Mouse (Mus musculus) forebrain, embryonic 13.5 days (tissue): ENCODE measurements at regions not wholly inside any gene's neighbourhood (a gene's known extent, or its start where the extent isn't known, plus 50 kb on each side); places are given as distances from the start of the nearest gene placed in this dataset.

Experiments
- ATAC-seq: fragments of 200-750 bp; cut with Nextera tagmentation; 2 replicates; pipeline ENCODE4 v1.8.0; 2017
- H3K27ac ChIP-seq: fragments of 300-500 bp; sonication (generic); 2 replicates; pipeline ENCODE4 v1.5.1; 2015; ENCODE audit warnings: inconsistent platforms, mild to moderate bottlenecking, moderate library complexity
- H3K27me3 ChIP-seq: fragments of 300-500 bp; sonication (generic); 2 replicates; pipeline ENCODE4 v1.6.1; 2015; ENCODE audit warnings: mild to moderate bottlenecking, inconsistent platforms
- H3K36me3 ChIP-seq: fragments of 300-500 bp; sonication (generic); 2 replicates; pipeline ENCODE4 v1.6.1; 2015; ENCODE audit warnings: mild to moderate bottlenecking, inconsistent platforms; ENCODE audit not compliant: poor library complexity, severe bottlenecking
- H3K4me1 ChIP-seq: fragments of 300-500 bp; sonication (generic); 2 replicates; pipeline ENCODE4 v1.6.1; 2015; ENCODE audit warnings: inconsistent platforms
- H3K4me2 ChIP-seq: fragments of 300-500 bp; sonication (generic); 2 replicates; pipeline ENCODE4 v1.6.1; 2015; ENCODE audit warnings: inconsistent platforms, mild to moderate bottlenecking, moderate library complexity
- H3K4me3 ChIP-seq: fragments of 300-500 bp; sonication (generic); 2 replicates; pipeline ENCODE4 v1.5.1; 2015; ENCODE audit warnings: mild to moderate bottlenecking, inconsistent platforms
- H3K9ac ChIP-seq: fragments of 300-500 bp; sonication (generic); 2 replicates; pipeline ENCODE4 v1.6.1; 2015; ENCODE audit warnings: mild to moderate bottlenecking, inconsistent platforms
- H3K9me3 ChIP-seq: fragments of 300-500 bp; sonication (generic); replicated peaks from 2 replicates; pipeline ENCODE4 v1.6.1; 2016; ENCODE audit warnings: inconsistent platforms
- WGBS: fragments of 180-500 bp; shearing (Covaris S2); methylation state at CpG from one replicate; pipeline ENCODE4 v1.1.7; 2015; 5-methylcytosine and 5-hydroxymethylcytosine counted together

- Histone ChIP-seq H3K4me2 (no peak overlapping the region), H3K4me3 (no peak overlapping the region), H3K27me3 (no peaks in the 10 kb centered on the region), H3K4me1 (no peaks in the 10 kb centered on the region), H3K27ac (no peak overlapping the region), H3K9me3 (no peaks in the 10 kb centered on the region), H3K36me3 (no peaks in the 10 kb centered on the region), H3K9ac (no peak overlapping the region)
- peak; percentile 70 for ATAC-seq
- WGBS, result 49% methylated on average over 5 of the region's 5 CpGs
Measured at GRCm38 (mm10) chr10:123997260-123997659, 733.5 kb downstream of the Fam19a2 start.

- Histone ChIP-seq H3K9me3 (no peaks in the 10 kb centered on the region), H3K36me3 (no peaks in the 10 kb centered on the region), H3K4me2 (no peak overlapping the region), H3K4me3 (no peak overlapping the region), H3K9ac (no peak overlapping the region), H3K4me1 (no peaks in the 10 kb centered on the region), H3K27me3 (no peaks in the 10 kb centered on the region), H3K27ac (no peak overlapping the region)
- WGBS, result 83% methylated on average over 1 of the region's 1 CpGs
- no peak for ATAC-seq
Measured at GRCm38 (mm10) chr10:123998959-123999358, 735.2 kb downstream of the Fam19a2 start.

- no peak for ATAC-seq
- Histone ChIP-seq H3K36me3 (no peaks in the 10 kb centered on the region), H3K27me3 (no peaks in the 10 kb centered on the region), H3K9me3 (no peaks in the 10 kb centered on the region), H3K4me1 (no peaks in the 10 kb centered on the region), H3K27ac (no peak overlapping the region), H3K9ac (no peak overlapping the region), H3K4me3 (no peak overlapping the region), H3K4me2 (no peak overlapping the region)
- 48% methylated on average over 4 of the region's 4 CpGs for WGBS
Measured at GRCm38 (mm10) chr10:124045031-124045430, 781.2 kb downstream of the Fam19a2 start.

GRCm38 (mm10) chr10:124045791-124046190 is 782.0 kb downstream of the Fam19a2 start:
- Histone ChIP-seq H3K9ac (no peak overlapping the region), H3K27ac (no peak overlapping the region), H3K4me2 (no peak overlapping the region), H3K36me3 (no peaks in the 10 kb centered on the region), H3K4me3 (no peak overlapping the region), H3K9me3 (no peaks in the 10 kb centered on the region), H3K27me3 (no peaks in the 10 kb centered on the region), H3K4me1 (no peaks in the 10 kb centered on the region)
- ATAC-seq, result no peak
- 55% methylated on average over 2 of the region's 2 CpGs for WGBS

- no peak overlapping the region for H3K4me3 ChIP-seq
- no peaks in the 10 kb centered on the region for H3K27me3 ChIP-seq
- H3K9me3 ChIP-seq, result no peaks in the 10 kb centered on the region
- H3K27ac ChIP-seq, result no peak overlapping the region
- no peak overlapping the region for H3K4me2 ChIP-seq
- 67% methylated on average over 3 of the region's 3 CpGs for WGBS
- H3K9ac ChIP-seq, result no peak overlapping the region
- no peaks in the 10 kb centered on the region for H3K4me1 ChIP-seq
- ATAC-seq, result 0 out of 2 replicates have a peak, but pooled peaks have one; percentile 48
- H3K36me3 ChIP-seq, result no peaks in the 10 kb centered on the region
Measured at GRCm38 (mm10) chr10:124082756-124083155, 819.0 kb downstream of the Fam19a2 start.

- 49% methylated on average over 10 of the region's 10 CpGs for WGBS
- no peak overlapping the region for H3K4me2 ChIP-seq
- no peaks in the 10 kb centered on the region for H3K27me3 ChIP-seq
- no peak overlapping the region for H3K4me3 ChIP-seq
- no peaks in the 10 kb centered on the region for H3K36me3 ChIP-seq
- no peak overlapping the region for H3K27ac ChIP-seq
- no peaks in the 10 kb centered on the region for H3K9me3 ChIP-seq
- no peak for ATAC-seq
- no peaks in the 10 kb centered on the region for H3K4me1 ChIP-seq
- no peak overlapping the region for H3K9ac ChIP-seq
Measured at GRCm38 (mm10) chr10:124090547-124090946, 826.8 kb downstream of the Fam19a2 start.

- H3K4me2 ChIP-seq, result no peak overlapping the region
- no peaks in the 10 kb centered on the region for H3K36me3 ChIP-seq
- no peak for ATAC-seq
- no peak overlapping the region for H3K9ac ChIP-seq
- H3K4me1 ChIP-seq, result no peaks in the 10 kb centered on the region
- no peaks in the 10 kb centered on the region for H3K9me3 ChIP-seq
- no peak overlapping the region for H3K4me3 ChIP-seq
- WGBS, result 73% methylated on average over 7 of the region's 7 CpGs
- H3K27ac ChIP-seq, result no peak overlapping the region
- H3K27me3 ChIP-seq, result no peaks in the 10 kb centered on the region
Measured at GRCm38 (mm10) chr10:124091364-124091763, 827.6 kb downstream of the Fam19a2 start.

GRCm38 (mm10) chr10:124119585-124119984 is 855.8 kb downstream of the Fam19a2 start:
- H3K4me3 ChIP-seq, result no peak overlapping the region

GRCm38 (mm10) chr10:124138456-124138855 is 874.7 kb downstream of the Fam19a2 start:
- H3K9ac ChIP-seq, result no peak overlapping the region
- no peaks in the 10 kb centered on the region for H3K27me3 ChIP-seq
- H3K4me3 ChIP-seq, result no peak overlapping the region
- H3K4me1 ChIP-seq, result no peaks in the 10 kb centered on the region
- H3K9me3 ChIP-seq, result no peaks in the 10 kb centered on the region
- ATAC-seq, result no peak
- WGBS, result 74% methylated on average over 2 of the region's 2 CpGs
- H3K4me2 ChIP-seq, result no peak overlapping the region
- H3K27ac ChIP-seq, result no peak overlapping the region
- H3K36me3 ChIP-seq, result no peaks in the 10 kb centered on the region

More at GRCm38 (mm10) chr10:124119585-124119984, 855.8 kb downstream of the Fam19a2 start:
- no peak for ATAC-seq
- no peak overlapping the region for H3K27ac ChIP-seq
- no peak overlapping the region for H3K9ac ChIP-seq
- H3K9me3 ChIP-seq, result no peaks in the 10 kb centered on the region
- H3K27me3 ChIP-seq, result no peaks in the 10 kb centered on the region
- H3K4me1 ChIP-seq, result no peaks in the 10 kb centered on the region
- no peak overlapping the region for H3K4me2 ChIP-seq
- H3K36me3 ChIP-seq, result no peaks in the 10 kb centered on the region

GRCm38 (mm10) chr10:124142336-124142735 is 878.5 kb downstream of the Fam19a2 start:
- Histone ChIP-seq H3K9me3 (no peaks in the 10 kb centered on the region), H3K4me3 (no peak overlapping the region), H3K9ac (no peak overlapping the region), H3K36me3 (no peaks in the 10 kb centered on the region), H3K4me2 (no peak overlapping the region), H3K27ac (no peak overlapping the region), H3K4me1 (peaks cover 5% of the 10 kb centered on the region; the same call in 1 of the 2 replicates), H3K27me3 (no peaks in the 10 kb centered on the region)
- WGBS, result 79% methylated on average over 1 of the region's 1 CpGs
- ATAC-seq, result no peak

GRCm38 (mm10) chr10:124146751-124147469 is 883.1 kb downstream of the Fam19a2 start:
- ATAC-seq, result no peak
- no peak overlapping the region for H3K4me3 ChIP-seq
- 9% methylated on average over 9 of the region's 9 CpGs for WGBS
- H3K4me1 ChIP-seq, result peaks cover 5% of the 10 kb centered on the region; the same call in 1 of the 2 replicates
- no peaks in the 10 kb centered on the region for H3K9me3 ChIP-seq
- no peaks in the 10 kb centered on the region for H3K36me3 ChIP-seq
- no peak overlapping the region for H3K27ac ChIP-seq
- no peak overlapping the region for H3K4me2 ChIP-seq
- H3K27me3 ChIP-seq, result no peaks in the 10 kb centered on the region
- no peak overlapping the region for H3K9ac ChIP-seq

GRCm38 (mm10) chr10:124163441-124163840 is 899.6 kb downstream of the Fam19a2 start:
- H3K27me3 ChIP-seq, result no peaks in the 10 kb centered on the region
- no peak overlapping the region for H3K4me3 ChIP-seq
- H3K27ac ChIP-seq, result no peak overlapping the region
- 76% methylated on average over 7 of the region's 7 CpGs for WGBS
- no peaks in the 10 kb centered on the region for H3K9me3 ChIP-seq
- H3K9ac ChIP-seq, result no peak overlapping the region
- no peak for ATAC-seq
- H3K4me2 ChIP-seq, result no peak overlapping the region
- H3K36me3 ChIP-seq, result no peaks in the 10 kb centered on the region
- no peaks in the 10 kb centered on the region for H3K4me1 ChIP-seq

GRCm38 (mm10) chr10:124175598-124175997 is 911.8 kb downstream of the Fam19a2 start:
- WGBS, result 73% methylated on average over 2 of the region's 2 CpGs
- Histone ChIP-seq H3K9ac (no peak overlapping the region), H3K36me3 (no peaks in the 10 kb centered on the region), H3K4me2 (no peak overlapping the region), H3K9me3 (no peaks in the 10 kb centered on the region), H3K27ac (no peak overlapping the region), H3K4me1 (no peaks in the 10 kb centered on the region), H3K4me3 (no peak overlapping the region), H3K27me3 (no peaks in the 10 kb centered on the region)
- ATAC-seq, result no peak
